Mouse (Mus musculus) midbrain, embryonic 14.5 days (tissue): ENCODE measurements around the gene Tmem91. TPM values are rescaled to one million over a fixed set of nuclear protein-coding genes. Genes with fewer than 3 reads are reported as not detected.
A peak's percentile ranks its signal among the peaks of the same experiment; 100 is the strongest.

ENCODE experiments used
- ATAC-seq: fragments of 200-750 bp; cut with Nextera tagmentation; 2 replicates; pipeline ENCODE4 v1.8.0; 2017; ENCODE audit warnings: moderate number of reproducible peaks, moderate library complexity; ENCODE audit not compliant: low FRiP score, low TSS enrichment
- DNase-seq: peaks from one replicate; pipeline ENCODE4 v3.0.0-alpha.2; 2015
- H3K27ac ChIP-seq: fragments of 300-500 bp; sonication (generic); replicated peaks from 2 replicates; pipeline ENCODE4 v1.5.1; 2014; ENCODE audit warnings: mild to moderate bottlenecking, low read depth, low read length, moderate library complexity
- H3K27me3 ChIP-seq: fragments of 300-500 bp; sonication (generic); 2 replicates; pipeline ENCODE4 v1.6.1; 2014; ENCODE audit warnings: low read length, control low read depth, mixed read lengths; ENCODE audit not compliant: control insufficient read depth, insufficient read depth
- H3K36me3 ChIP-seq: fragments of 300-500 bp; sonication (generic); 2 replicates; pipeline ENCODE4 v1.6.1; 2014; ENCODE audit warnings: low read length, control low read depth; ENCODE audit not compliant: control insufficient read depth, insufficient read depth
- H3K4me1 ChIP-seq: fragments of 300-500 bp; sonication (generic); 2 replicates; pipeline ENCODE4 v1.6.1; 2014; ENCODE audit warnings: mild to moderate bottlenecking, antibody characterized with exemption, low read length, control low read depth; ENCODE audit not compliant: control insufficient read depth, insufficient read depth
- H3K4me2 ChIP-seq: fragments of 300-500 bp; sonication (generic); 2 replicates; pipeline ENCODE4 v1.6.1; 2014; ENCODE audit warnings: mild to moderate bottlenecking, low read length, moderate library complexity
- H3K4me3 ChIP-seq: fragments of 300-500 bp; sonication (generic); replicated peaks from 2 replicates; pipeline ENCODE4 v1.5.1; 2014; ENCODE audit warnings: low read depth, low read length
- H3K9ac ChIP-seq: fragments of 300-500 bp; sonication (generic); replicated peaks from 2 replicates; pipeline ENCODE4 v1.6.1; 2014; ENCODE audit warnings: mild to moderate bottlenecking, low read length, moderate library complexity
- H3K9me3 ChIP-seq: fragments of 300-500 bp; sonication (generic); 2 replicates; pipeline ENCODE4 v1.6.1; 2016; ENCODE audit warnings: low read length, control low read depth, mixed read lengths; ENCODE audit not compliant: control insufficient read depth
- WGBS: fragments of 180-500 bp; shearing (Covaris S2); extraction: QIAGEN DNeasy Blood & Tissue Kit; methylation state at CpG from one replicate; pipeline ENCODE4 v1.1.7; 2014; 5-methylcytosine and 5-hydroxymethylcytosine counted together
- polyA plus RNA-seq: library from polyadenylated mRNA; unstranded; fragments of >200 nt; fragmentation: Nextera tagmentation; extraction: Ambion mirVana; gene quantifications from 2 replicates; pipeline ENCODE4 v1.2.1, GENCODE M21; 2014

The Tmem91 gene
- polyA plus RNA-seq, 1 experiment from 2014 or later = 32.8 TPM

DNA sequence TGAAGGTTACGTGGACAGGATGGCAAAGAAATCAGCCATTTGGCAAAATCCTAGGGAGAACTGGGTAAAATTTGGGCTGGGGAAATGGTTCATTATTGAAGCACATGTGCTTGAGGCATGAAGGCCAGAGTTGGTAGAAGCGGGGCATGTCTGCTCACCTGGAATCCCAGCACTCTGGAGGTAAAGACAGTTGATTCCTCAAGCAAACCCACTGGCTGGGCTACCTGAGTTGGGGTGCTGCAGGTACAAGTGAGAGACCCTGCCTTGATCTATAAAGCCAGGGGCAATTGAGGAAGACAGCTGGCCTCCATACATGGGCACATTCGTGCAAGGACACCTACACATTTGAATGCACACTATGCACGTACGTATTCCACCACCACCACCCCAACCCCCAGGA lies 54.9 kb downstream of the Tmem91 start:
- 95% methylated on average over 5 of the region's 5 CpGs for WGBS
- peaks cover 21% of the 10 kb centered on the region; the same call in 1 of the 2 replicates for H3K36me3 ChIP-seq
- no peaks in the 10 kb centered on the region for H3K9me3 ChIP-seq
- no peak overlapping the region for H3K27ac ChIP-seq
- H3K4me1 ChIP-seq = peaks cover 5% of the 10 kb centered on the region; the same call in 1 of the 2 replicates
- H3K4me3 ChIP-seq = peak overlapping the region; percentile 51; the same call in 1 of the 2 replicates
- H3K27me3 ChIP-seq = 0 out of 2 replicates have a peak, but pooled peaks cover 6% of the 10 kb centered on the region
- peak overlapping the region; percentile 66 for H3K4me2 ChIP-seq
- no peak overlapping the region for H3K9ac ChIP-seq
- DNase-seq (no peak), ATAC-seq (no peak)

DNA sequence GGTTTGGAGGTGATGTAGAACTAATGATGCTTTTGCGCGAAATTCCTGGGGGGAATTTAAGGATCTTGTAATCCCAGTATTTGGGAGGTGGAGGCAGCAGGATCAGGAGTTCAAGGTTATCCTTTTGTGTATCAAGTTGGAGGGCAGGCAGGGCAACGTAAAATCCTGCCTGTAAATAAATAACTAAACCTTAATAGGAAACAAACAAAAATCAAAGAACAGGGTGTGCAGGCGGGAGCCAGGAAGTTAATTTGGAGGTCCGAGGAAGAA lies 55.3 kb downstream of the Tmem91 start:
- H3K4me2 ChIP-seq = peak overlapping the region; percentile 66
- no peaks in the 10 kb centered on the region for H3K9me3 ChIP-seq
- no peak for DNase-seq
- peak overlapping the region; percentile 51 for H3K4me3 ChIP-seq
- peaks cover 16% of the 10 kb centered on the region; the same call in 1 of the 2 replicates for H3K36me3 ChIP-seq
- WGBS = 23% methylated on average over 5 of the region's 5 CpGs
- H3K27me3 ChIP-seq = 0 out of 2 replicates have a peak, but pooled peaks cover 6% of the 10 kb centered on the region
- H3K4me1 ChIP-seq = peaks cover 5% of the 10 kb centered on the region; the same call in 1 of the 2 replicates
- peak overlapping the region; percentile 41; the same call in 1 of the 2 replicates for H3K9ac ChIP-seq
- H3K27ac ChIP-seq = no peak overlapping the region
- ATAC-seq = no peak

Other genes starting within 250 kb of the Tmem91 start
- gene Ceacam1, start 197.6 kb downstream of the Tmem91 start, polyA plus RNA-seq = 0.24 and 0.63 TPM in 2 replicates
- 0.16 and 0.24 TPM in 2 replicates for gene Ceacam2, start 135.3 kb downstream of the Tmem91 start, polyA plus RNA-seq
- gene Erich4, start 59.3 kb downstream of the Tmem91 start, polyA plus RNA-seq = not detected in 2 replicates
- gene Dmac2, start 55.8 kb downstream of the Tmem91 start, polyA plus RNA-seq = 40.4 and 44.9 TPM in 2 replicates
- 0.30 and 0.50 TPM in 2 replicates for gene B3gnt8, start 48.5 kb downstream of the Tmem91 start, polyA plus RNA-seq
- gene Bckdha, start 16.2 kb downstream of the Tmem91 start, polyA plus RNA-seq = 40.6 and 46.3 TPM in 2 replicates
- 38.3 and 41.3 TPM in 2 replicates for gene Exosc5, start 16.0 kb downstream of the Tmem91 start, polyA plus RNA-seq
- gene B9d2, start 5.6 kb upstream of the Tmem91 start, polyA plus RNA-seq = 44.3 and 47.9 TPM in 2 replicates
- 0.67 and 1.1 TPM in 2 replicates for gene Tgfb1, start 11.8 kb upstream of the Tmem91 start, polyA plus RNA-seq
- gene Ccdc97, start 43.9 kb upstream of the Tmem91 start, polyA plus RNA-seq = 38.3 and 47.7 TPM in 2 replicates
- gene Hnrnpul1, start 79.6 kb upstream of the Tmem91 start, polyA plus RNA-seq = 52.1 and 61.6 TPM in 2 replicates
- 9.3 and 20.2 TPM in 2 replicates for gene Axl, start 113.5 kb upstream of the Tmem91 start, polyA plus RNA-seq
- gene Cyp2s1, start 141.7 kb upstream of the Tmem91 start, polyA plus RNA-seq = 1.4 and 2.1 TPM in 2 replicates
- not detected in 2 replicates for gene Cyp2b10, start 222.5 kb upstream of the Tmem91 start, polyA plus RNA-seq